Mouse (Mus musculus): Measurements from ENCODE around the gene Abhd4.

DNA sequence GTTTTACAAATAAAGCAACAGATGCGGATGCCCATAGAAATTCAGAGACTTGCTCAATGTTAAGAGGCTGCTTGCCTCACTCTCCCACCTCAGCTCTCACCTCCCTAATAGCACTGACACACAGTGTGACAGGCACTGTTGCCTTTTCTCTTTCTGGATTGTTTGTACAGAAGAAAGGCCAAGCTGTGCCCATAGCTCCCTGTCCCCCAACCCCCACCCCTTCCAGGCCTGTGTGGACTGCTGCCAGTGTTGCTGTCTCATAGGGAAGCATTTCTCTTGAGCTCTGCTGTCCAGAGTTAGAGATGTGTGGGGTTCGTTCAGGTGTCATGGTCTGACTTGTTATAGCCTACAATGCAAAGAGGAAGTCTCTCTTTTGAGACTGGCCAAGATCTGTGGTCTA lies 6.2 kb downstream of the Abhd4 start:
- no peak for TF ChIP-seq CTCF (IDR thresholded peaks at IDR 0.05; ENCODE audit: borderline replicate concordance, control insufficient read depth, extremely low read depth, insufficient read depth, low read length, poor library complexity)
- TF ChIP-seq POLR2A (IDR thresholded peaks at IDR 0.05; ENCODE audit: control insufficient read depth, extremely low read depth, insufficient read depth, low read length, poor library complexity): no peak

Data from thymus, adult 2 months (tissue).